Mouse (Mus musculus): Measurements from ENCODE around the gene Olfr556. TPM values are rescaled to one million over a fixed set of nuclear protein-coding genes. Genes with fewer than 3 reads are reported as not detected.
"Not testable (repeated sequence)": the region's sequence is repeated elsewhere in the genome, so short reads cannot be mapped to it uniquely, and the experiment has no call there.

Gene Olfr556
- polyA plus RNA-seq (2015; fragmentation: Nextera tagmentation; extraction: Ambion mirVana): not detected in 2 replicates

DNA sequence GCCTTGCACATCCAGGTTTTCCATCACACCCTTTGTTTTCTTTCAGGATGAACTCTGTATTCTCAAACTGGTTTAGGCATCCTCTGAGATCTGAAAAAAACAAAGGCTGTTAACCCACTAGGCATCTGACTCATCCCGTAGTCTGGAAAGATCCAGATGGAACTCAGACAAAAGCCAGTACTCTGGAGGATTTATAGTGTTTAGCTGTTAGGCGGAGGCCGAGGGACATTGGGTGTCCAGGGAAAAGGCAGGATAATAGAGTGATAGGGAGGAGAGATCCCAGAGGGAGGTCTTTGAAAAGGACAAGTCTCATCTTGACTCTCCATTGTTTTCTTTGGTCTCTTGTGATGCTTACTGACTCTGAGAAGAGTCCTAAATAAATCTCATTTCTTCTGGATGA, at the start of gene Olfr556:
Olfr556 (plus strand) TSS at position 301 of the 400 bp plus-strand sequence.
- Histone ChIP-seq H3K9me3 (replicated peaks) (no peaks in the 10 kb centered on the region), H3K4me3 (replicated peaks) (no peak within 1 kb of the TSS), H3K4me1 (replicated peaks) (no peaks in the 10 kb centered on the region), H3K4me2 (no peak within 1 kb of the TSS), H3K9ac (no peak within 1 kb of the TSS), H3K27ac (replicated peaks) (no peak within 1 kb of the TSS), H3K27me3 (no peaks in the 10 kb centered on the region), H3K36me3 (replicated peaks) (no peaks in the 10 kb centered on the region)
- 41% methylated on average over 3 of the region's 3 CpGs for WGBS (ENCODE audit: insufficient replicate concordance)
- no peak for ATAC-seq (ENCODE audit: insufficient read depth)

- Histone ChIP-seq H3K27ac (replicated peaks) (no peak within 1 kb of the TSS), H3K4me2 (no peak within 1 kb of the TSS), H3K9me3 (replicated peaks) (no peaks in the 10 kb centered on the region), H3K36me3 (replicated peaks) (no peaks in the 10 kb centered on the region), H3K4me1 (replicated peaks) (no peaks in the 10 kb centered on the region), H3K9ac (no peak within 1 kb of the TSS), H3K4me3 (replicated peaks) (no peak within 1 kb of the TSS), H3K27me3 (no peaks in the 10 kb centered on the region)
- no peak for ATAC-seq (ENCODE audit: insufficient read depth)
Measured at GRCm38 (mm10) chr7:102618118-102618517, 46.6 kb upstream of the Olfr556 start, which contains the start of gene Olfr553. Gene Olfr553, minus strand, starts transcription at chr7:102618218.

DNA sequence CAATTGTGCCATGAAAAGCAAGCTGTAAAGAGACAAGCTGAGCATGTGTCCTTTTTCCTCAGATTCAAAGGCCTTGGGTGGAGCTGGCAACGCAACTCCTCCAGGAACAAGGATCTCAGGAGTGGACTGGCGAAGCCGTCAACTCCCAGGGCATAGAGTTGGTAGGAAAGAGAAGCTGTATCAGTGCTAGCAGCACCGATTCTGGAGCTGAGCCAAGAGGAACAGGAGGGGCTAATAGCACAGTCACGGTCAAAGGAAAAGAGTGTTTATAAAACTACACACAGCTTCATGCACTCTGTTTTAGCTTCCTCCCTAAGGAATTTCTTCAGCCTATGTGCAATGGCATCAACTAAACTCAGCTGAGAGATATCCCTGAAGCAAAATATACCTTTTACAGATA, 45.1 kb upstream of the Olfr556 start:
- Histone ChIP-seq H3K4me2 (no peak overlapping the region), H3K4me3 (replicated peaks) (no peak overlapping the region), H3K27ac (replicated peaks) (no peak overlapping the region), H3K27me3 (no peaks in the 10 kb centered on the region), H3K9me3 (replicated peaks) (no peaks in the 10 kb centered on the region), H3K4me1 (replicated peaks) (no peaks in the 10 kb centered on the region), H3K9ac (no peak overlapping the region), H3K36me3 (replicated peaks) (no peaks in the 10 kb centered on the region)
- ATAC-seq (ENCODE audit: insufficient read depth): no peak
- WGBS (ENCODE audit: insufficient replicate concordance): 39% methylated on average over 5 of the region's 5 CpGs

GRCm38 (mm10) chr7:102620368-102620767, 44.3 kb upstream of the Olfr556 start:
- H3K9me3 ChIP-seq (replicated peaks); H3K4me2 ChIP-seq; H3K9ac ChIP-seq; H3K36me3 ChIP-seq (replicated peaks); ATAC-seq (ENCODE audit: insufficient read depth); H3K4me1 ChIP-seq (replicated peaks); H3K4me3 ChIP-seq (replicated peaks); H3K27ac ChIP-seq (replicated peaks); H3K27me3 ChIP-seq: not testable (repeated sequence)
- 77% methylated on average over 19 of the region's 19 CpGs for WGBS (ENCODE audit: insufficient replicate concordance)

- ATAC-seq (ENCODE audit: insufficient read depth): no peak
- Histone ChIP-seq H3K4me1 (replicated peaks) (no peaks in the 10 kb centered on the region), H3K9me3 (replicated peaks) (no peaks in the 10 kb centered on the region), H3K4me3 (replicated peaks) (no peak overlapping the region), H3K27me3 (no peaks in the 10 kb centered on the region), H3K27ac (replicated peaks) (no peak overlapping the region), H3K9ac (no peak overlapping the region), H3K4me2 (no peak overlapping the region), H3K36me3 (replicated peaks) (no peaks in the 10 kb centered on the region)
- 13% methylated on average over 3 of the region's 3 CpGs for WGBS (ENCODE audit: insufficient replicate concordance)
Measured at GRCm38 (mm10) chr7:102636665-102637064, 28.0 kb upstream of the Olfr556 start.

GRCm38 (mm10) chr7:102638132-102638531, 26.6 kb upstream of the Olfr556 start, which contains the start of gene Olfr554:
Gene Olfr554, plus strand, starts transcription at chr7:102638432.
- H3K4me3 ChIP-seq (replicated peaks): no peak within 1 kb of the TSS
- H3K27ac ChIP-seq (replicated peaks): no peak within 1 kb of the TSS
- H3K36me3 ChIP-seq (replicated peaks): no peaks in the 10 kb centered on the region
- 35% methylated on average over 1 of the region's 1 CpGs for WGBS (ENCODE audit: insufficient replicate concordance)
- H3K9ac ChIP-seq: no peak within 1 kb of the TSS
- H3K4me1 ChIP-seq (replicated peaks): no peaks in the 10 kb centered on the region
- H3K9me3 ChIP-seq (replicated peaks): no peaks in the 10 kb centered on the region
- H3K27me3 ChIP-seq: no peaks in the 10 kb centered on the region
- no peak within 1 kb of the TSS for H3K4me2 ChIP-seq
- no peak for ATAC-seq (ENCODE audit: insufficient read depth)

GRCm38 (mm10) chr7:102644945-102645344, 19.8 kb upstream of the Olfr556 start:
- 69% methylated on average over 4 of the region's 4 CpGs for WGBS (ENCODE audit: insufficient replicate concordance)
- ATAC-seq (ENCODE audit: insufficient read depth); H3K4me1 ChIP-seq (replicated peaks); H3K36me3 ChIP-seq (replicated peaks); H3K9ac ChIP-seq; H3K27me3 ChIP-seq; H3K27ac ChIP-seq (replicated peaks); H3K4me3 ChIP-seq (replicated peaks); H3K9me3 ChIP-seq (replicated peaks); H3K4me2 ChIP-seq: not testable (repeated sequence)

DNA sequence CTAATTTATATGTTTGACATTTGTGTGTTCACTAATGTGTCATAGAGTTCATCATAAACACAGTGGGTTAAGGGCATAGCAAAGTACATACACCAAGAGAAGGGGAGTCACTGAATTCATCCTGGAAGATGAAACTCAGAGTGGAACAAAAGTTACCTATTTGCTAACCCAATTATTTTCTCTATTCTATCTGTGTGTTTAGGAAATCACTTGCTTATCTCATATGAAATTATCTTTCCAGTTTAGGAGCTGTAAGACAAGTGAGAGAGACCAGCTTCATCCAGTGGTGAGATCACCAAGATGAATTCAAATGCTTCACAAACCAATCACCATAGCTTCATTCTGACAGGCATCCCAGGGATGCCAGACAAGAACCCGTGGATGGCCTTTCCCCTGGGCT, 6.2 kb upstream of the Olfr556 start, which contains the start of gene Olfr555:
Olfr555 (plus strand) TSS at position 301 of the 400 bp plus-strand sequence.
- Histone ChIP-seq H3K36me3 (replicated peaks) (no peaks in the 10 kb centered on the region), H3K9me3 (replicated peaks) (no peaks in the 10 kb centered on the region), H3K4me3 (replicated peaks) (no peak within 1 kb of the TSS), H3K4me1 (replicated peaks) (no peaks in the 10 kb centered on the region), H3K9ac (no peak within 1 kb of the TSS), H3K27ac (replicated peaks) (no peak within 1 kb of the TSS), H3K27me3 (no peaks in the 10 kb centered on the region), H3K4me2 (no peak within 1 kb of the TSS)
- WGBS (ENCODE audit: insufficient replicate concordance): 48% methylated on average over 1 of the region's 1 CpGs
- no peak for ATAC-seq (ENCODE audit: insufficient read depth)

DNA sequence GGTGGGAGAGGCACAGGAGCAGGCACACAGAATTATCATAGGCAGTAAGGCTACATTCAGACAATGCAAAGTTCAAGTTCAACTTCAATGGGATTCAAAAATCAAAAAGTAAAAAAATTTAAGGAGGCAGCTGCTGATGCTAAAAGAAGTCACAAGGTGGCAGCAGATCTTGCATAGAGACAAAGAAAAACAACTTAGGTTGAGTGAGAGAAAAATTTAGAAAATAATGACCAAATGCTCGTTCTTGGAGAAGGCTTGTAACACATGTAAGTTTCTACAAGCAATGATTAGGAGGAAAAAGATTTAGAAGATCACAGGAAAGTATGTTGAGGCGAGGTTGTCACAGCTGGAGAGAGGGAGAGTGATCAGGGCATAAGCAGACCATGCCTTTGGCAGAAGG, 679 bp downstream of the Olfr556 start:
- Histone ChIP-seq H3K4me1 (replicated peaks) (no peaks in the 10 kb centered on the region), H3K27me3 (no peaks in the 10 kb centered on the region), H3K9ac (no peak overlapping the region), H3K4me3 (replicated peaks) (no peak overlapping the region), H3K36me3 (replicated peaks) (no peaks in the 10 kb centered on the region), H3K27ac (replicated peaks) (no peak overlapping the region), H3K9me3 (replicated peaks) (no peaks in the 10 kb centered on the region), H3K4me2 (no peak overlapping the region)
- 25% methylated on average over 2 of the region's 2 CpGs for WGBS (ENCODE audit: insufficient replicate concordance)
- ATAC-seq (ENCODE audit: insufficient read depth): no peak

- H3K9me3 ChIP-seq (replicated peaks): no peaks in the 10 kb centered on the region
- WGBS (ENCODE audit: insufficient replicate concordance): 65% methylated on average over 2 of the region's 2 CpGs
- H3K36me3 ChIP-seq (replicated peaks): no peaks in the 10 kb centered on the region
- ATAC-seq (ENCODE audit: insufficient read depth): no peak
- no peak overlapping the region for H3K9ac ChIP-seq
- no peaks in the 10 kb centered on the region for H3K27me3 ChIP-seq
- H3K4me1 ChIP-seq (replicated peaks): no peaks in the 10 kb centered on the region
- H3K4me3 ChIP-seq (replicated peaks): no peak overlapping the region
- H3K27ac ChIP-seq (replicated peaks): no peak overlapping the region
- no peak overlapping the region for H3K4me2 ChIP-seq
Measured at GRCm38 (mm10) chr7:102676225-102676624, 11.5 kb downstream of the Olfr556 start.

- WGBS (ENCODE audit: insufficient replicate concordance): 92% methylated on average over 1 of the region's 1 CpGs
Measured at GRCm38 (mm10) chr7:102681916-102682315, 17.2 kb downstream of the Olfr556 start.

GRCm38 (mm10) chr7:102686944-102687501, 22.3 kb downstream of the Olfr556 start, which contains the start of gene Trim68:
Gene Trim68, minus strand, starts transcription at chr7:102687327.
- Histone ChIP-seq H3K27ac (replicated peaks) (no peak within 1 kb of the TSS), H3K4me1 (replicated peaks) (no peaks in the 10 kb centered on the region), H3K36me3 (replicated peaks) (no peaks in the 10 kb centered on the region), H3K4me2 (peak within 1 kb of the TSS; percentile 74), H3K4me3 (replicated peaks) (peak within 1 kb of the TSS; percentile 56), H3K9me3 (replicated peaks) (no peaks in the 10 kb centered on the region), H3K27me3 (no peaks in the 10 kb centered on the region), H3K9ac (peak within 1 kb of the TSS; percentile 50; the same call in 1 of the 2 replicates)
- under 1% methylated on average over 40 of the region's 40 CpGs for WGBS (ENCODE audit: insufficient replicate concordance)
- peak; percentile 96 for ATAC-seq (ENCODE audit: insufficient read depth)

More at GRCm38 (mm10) chr7:102681916-102682315, 17.2 kb downstream of the Olfr556 start:
- Histone ChIP-seq H3K9ac (no peak overlapping the region), H3K36me3 (replicated peaks) (no peaks in the 10 kb centered on the region), H3K4me1 (replicated peaks) (no peaks in the 10 kb centered on the region), H3K27ac (replicated peaks) (no peak overlapping the region), H3K27me3 (no peaks in the 10 kb centered on the region), H3K4me2 (no peak overlapping the region), H3K9me3 (replicated peaks) (no peaks in the 10 kb centered on the region), H3K4me3 (replicated peaks) (no peak overlapping the region)
- no peak for ATAC-seq (ENCODE audit: insufficient read depth)
